Mouse (Mus musculus) cerebellum, adult 2 months (tissue): ENCODE data around the gene Pigr. TPM values are rescaled to one million over a fixed set of nuclear protein-coding genes. Genes with fewer than 3 reads are reported as not detected.

ENCODE experiments used
- DNase-seq, 2 experiments: peaks; one replicate each; pipeline ENCODE4 v3.0.0; 2021
- H3K27ac ChIP-seq: fragments of 200-500 bp; 2 replicates; pipeline ENCODE4 v1.5.1; 2012; ENCODE audit warnings: low read length, control low read depth, inconsistent platforms; ENCODE audit not compliant: insufficient read depth
- H3K27me3 ChIP-seq: fragments of 200-500 bp; 2 replicates; pipeline ENCODE4 v1.6.1; 2012; ENCODE audit warnings: inconsistent platforms, mild to moderate bottlenecking, low read length, moderate library complexity; ENCODE audit not compliant: control insufficient read depth, insufficient read depth
- H3K4me1 ChIP-seq: fragments of 200-500 bp; 2 replicates; pipeline ENCODE4 v1.6.1; 2011; ENCODE audit warnings: low read length; ENCODE audit not compliant: control insufficient read depth, insufficient read depth
- H3K4me3 ChIP-seq: fragments of 200-500 bp; replicated peaks from 2 replicates; pipeline ENCODE3; 2011; ENCODE audit warnings: mild to moderate bottlenecking, low read depth, low read length, control low read depth; ENCODE audit not compliant: insufficient read depth
- CTCF ChIP-seq: fragments of 200-500 bp; IDR thresholded peaks from 2 replicates; pipeline ENCODE4 v1.5.1; 2011; ENCODE audit warnings: low read depth, mild to moderate bottlenecking, control low read depth, low read length, moderate library complexity, borderline replicate concordance; ENCODE audit not compliant: insufficient read depth
- POLR2A ChIP-seq: fragments of 200-500 bp; IDR thresholded peaks from 2 replicates; pipeline ENCODE4 v1.6.1; 2011; ENCODE audit warnings: low read length, control low read depth, borderline replicate concordance; ENCODE audit not compliant: insufficient read depth
- WGBS: fragments of 180-500 bp; shearing (Covaris S2); methylation state at CpG from one replicate; pipeline ENCODE4 v1.1.7; 2018; 5-methylcytosine and 5-hydroxymethylcytosine counted together
- polyA plus RNA-seq: library from polyadenylated mRNA; depleted of rRNA; stranded (reverse); fragments of >200 nt; gene quantifications from 2 replicates; pipeline ENCODE4 v1.2.3, GENCODE M21; 2012

Gene Pigr
- polyA plus RNA-seq, 1 experiment: 0.05 TPM

DNA sequence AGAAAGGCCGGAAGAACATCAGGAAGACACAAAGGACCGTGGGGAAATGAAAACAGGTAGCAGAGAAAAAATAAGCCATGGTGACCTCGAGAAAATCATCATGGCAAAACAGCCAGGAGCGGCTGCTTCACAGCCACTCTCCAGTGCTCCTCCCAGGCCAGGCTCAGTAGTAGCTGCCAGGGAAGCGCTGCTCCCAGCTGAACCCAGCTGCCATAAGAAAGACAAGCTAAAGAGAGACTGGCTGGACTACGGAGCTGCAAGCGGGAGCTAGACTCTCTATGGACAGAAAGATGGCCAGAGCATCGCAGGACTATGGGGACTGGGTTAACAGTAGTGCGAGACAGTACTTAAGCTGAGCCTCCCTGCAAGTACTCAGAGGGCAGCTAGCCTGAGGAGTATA lies 28.3 kb downstream of the Pigr start:
- Histone ChIP-seq H3K27me3 (no peaks in the 10 kb centered on the region), H3K4me3 (no peak overlapping the region), H3K4me1 (no peaks in the 10 kb centered on the region), H3K27ac (no peak overlapping the region)
- 69% methylated on average over 9 of the region's 9 CpGs for WGBS
- TF ChIP-seq POLR2A (no peak), CTCF (no peak)
- no peak for DNase-seq

DNA sequence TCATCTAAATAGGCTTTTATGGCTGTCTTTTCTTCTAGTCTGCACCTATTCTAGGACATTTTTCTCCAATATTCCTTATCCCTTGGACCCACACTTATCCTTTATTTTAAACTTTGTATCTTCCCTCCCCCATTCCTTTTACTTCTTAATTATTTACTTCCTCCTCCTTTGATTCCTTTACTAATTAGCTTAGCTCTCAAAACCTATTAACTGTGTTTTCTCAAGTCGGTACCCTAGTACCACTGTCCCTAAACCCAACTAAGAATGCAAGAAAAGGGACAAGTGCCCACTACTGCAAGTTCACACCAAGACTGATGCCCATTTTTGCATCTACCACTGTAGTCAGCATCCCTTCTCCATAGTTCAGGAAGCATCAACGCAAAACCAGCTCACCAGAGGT lies 29.2 kb downstream of the Pigr start:
- WGBS: 88% methylated on average over 2 of the region's 2 CpGs
- Histone ChIP-seq H3K4me3 (no peak overlapping the region), H3K27ac (no peak overlapping the region), H3K27me3 (no peaks in the 10 kb centered on the region), H3K4me1 (no peaks in the 10 kb centered on the region)
- DNase-seq: no peak
- TF ChIP-seq POLR2A: no peak
- no peak for TF ChIP-seq CTCF

DNA sequence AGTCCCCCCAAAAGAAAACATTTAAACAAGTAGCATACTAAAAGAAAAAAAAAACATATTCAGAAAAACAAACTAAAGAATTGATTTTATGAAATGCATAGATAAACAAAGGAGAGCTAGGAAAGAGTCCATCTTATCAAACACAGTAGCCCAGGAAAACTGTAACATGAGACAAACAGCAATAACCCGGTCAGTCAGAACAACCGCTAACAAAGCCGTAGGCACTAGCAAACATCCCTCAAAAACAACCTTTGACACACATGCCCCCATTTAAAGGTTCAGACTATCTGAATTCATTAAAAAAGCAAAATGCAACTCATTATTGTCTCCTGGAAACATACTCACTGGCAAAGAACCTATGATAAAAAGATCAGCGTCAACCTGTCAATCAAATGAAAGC lies 31.0 kb downstream of the Pigr start:
- H3K4me3 ChIP-seq: no peak overlapping the region
- H3K27ac ChIP-seq: no peak overlapping the region
- H3K4me1 ChIP-seq: no peaks in the 10 kb centered on the region
- no peak for TF ChIP-seq CTCF
- no peak for TF ChIP-seq POLR2A
- H3K27me3 ChIP-seq: no peaks in the 10 kb centered on the region
- DNase-seq: no peak
- WGBS: 85% methylated on average over 4 of the region's 4 CpGs

DNA sequence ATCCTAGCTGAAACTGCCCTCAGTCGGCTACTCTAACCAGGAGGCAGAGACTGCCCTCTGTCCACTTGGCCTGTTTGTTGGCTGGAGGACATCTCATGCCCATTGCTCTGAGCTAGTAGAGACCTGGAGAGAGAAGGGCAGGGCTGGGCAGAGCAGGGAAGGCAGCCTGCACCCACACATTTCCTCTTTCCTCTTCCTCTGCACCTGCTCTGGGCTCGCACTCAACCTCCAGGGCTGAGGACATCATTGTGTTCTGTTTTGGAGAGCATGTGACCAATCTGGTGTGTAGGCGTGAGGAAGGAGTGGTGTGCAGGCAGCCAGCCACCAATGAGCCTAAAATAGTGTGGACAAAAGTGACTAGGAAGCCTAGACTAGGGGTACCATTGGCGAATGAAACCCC lies 37.8 kb downstream of the Pigr start:
- Histone ChIP-seq H3K27ac (no peak overlapping the region), H3K4me1 (peaks cover 4% of the 10 kb centered on the region; the same call in 1 of the 2 replicates), H3K27me3 (no peaks in the 10 kb centered on the region), H3K4me3 (no peak overlapping the region)
- TF ChIP-seq CTCF (no peak), POLR2A (no peak)
- DNase-seq: peak; percentile 32 to 65
- 28% methylated on average over 4 of the region's 4 CpGs for WGBS

DNA sequence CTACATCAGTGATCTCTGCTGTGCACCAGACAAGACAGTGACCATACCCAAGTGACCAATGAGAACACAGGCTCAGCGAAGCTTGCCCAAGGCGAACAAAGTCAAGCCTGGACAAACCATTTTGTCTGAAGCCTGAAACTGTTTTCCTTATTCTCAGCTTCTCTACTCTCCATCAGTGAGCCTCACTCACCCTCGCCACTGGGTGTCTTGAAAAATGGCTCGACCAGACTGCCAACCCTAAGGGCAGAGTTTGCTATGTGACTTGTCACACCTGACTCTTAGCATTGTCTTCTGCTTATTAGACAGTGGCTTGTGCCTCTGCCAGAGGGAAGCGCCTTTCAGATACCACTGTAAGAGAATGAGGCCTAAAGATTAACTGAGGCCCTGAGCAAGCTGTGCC lies 38.3 kb downstream of the Pigr start:
- H3K27me3 ChIP-seq: no peaks in the 10 kb centered on the region
- DNase-seq: no peak
- peaks cover 4% of the 10 kb centered on the region; the same call in 1 of the 2 replicates for H3K4me1 ChIP-seq
- WGBS: 95% methylated on average over 5 of the region's 5 CpGs
- H3K4me3 ChIP-seq: no peak overlapping the region
- H3K27ac ChIP-seq: no peak overlapping the region
- TF ChIP-seq CTCF (no peak), POLR2A (no peak)

DNA sequence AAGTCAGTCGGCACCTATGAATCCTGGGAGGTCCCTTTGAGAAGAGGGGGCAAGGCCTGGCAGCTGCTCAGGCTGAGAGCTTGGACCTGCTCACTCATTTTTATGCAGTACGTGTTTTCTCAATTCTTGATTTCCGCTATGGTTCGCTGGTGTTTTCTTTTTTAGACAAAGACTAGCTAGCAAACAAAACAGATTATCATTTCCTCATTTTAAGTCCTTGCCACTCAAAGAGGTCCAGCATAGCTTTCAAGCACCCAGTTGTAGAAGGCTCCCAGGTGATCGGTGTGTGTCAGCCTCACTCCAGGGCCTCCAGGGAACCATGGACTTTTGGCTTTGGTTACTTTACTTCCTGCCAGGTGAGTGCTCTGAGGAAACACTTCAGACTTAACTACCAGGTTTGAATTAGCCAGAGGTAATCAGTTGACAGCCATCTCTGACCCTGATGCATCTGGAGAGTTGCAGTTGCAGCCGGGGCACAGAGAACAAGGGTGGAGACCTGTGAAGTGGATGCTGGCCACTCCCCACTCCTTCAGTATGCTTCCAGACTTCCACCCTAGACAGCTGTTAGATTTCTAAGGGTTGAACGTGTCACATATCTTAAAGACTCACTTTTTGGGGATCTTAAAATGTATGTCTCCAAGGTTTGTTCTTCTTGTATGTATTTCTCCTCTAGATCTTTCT lies 39.2 kb downstream of the Pigr start, which contains the start of gene Fcmr:
Fcmr (plus strand) TSS at position 129 of the 681 bp plus-strand sequence.
- Histone ChIP-seq H3K27me3 (no peaks in the 10 kb centered on the region), H3K4me3 (no peak within 1 kb of the TSS), H3K27ac (no peak within 1 kb of the TSS), H3K4me1 (peaks cover 4% of the 10 kb centered on the region; the same call in 1 of the 2 replicates)
- no peak for DNase-seq
- TF ChIP-seq CTCF (no peak), POLR2A (no peak)
- WGBS: 91% methylated on average over 7 of the region's 7 CpGs

DNA sequence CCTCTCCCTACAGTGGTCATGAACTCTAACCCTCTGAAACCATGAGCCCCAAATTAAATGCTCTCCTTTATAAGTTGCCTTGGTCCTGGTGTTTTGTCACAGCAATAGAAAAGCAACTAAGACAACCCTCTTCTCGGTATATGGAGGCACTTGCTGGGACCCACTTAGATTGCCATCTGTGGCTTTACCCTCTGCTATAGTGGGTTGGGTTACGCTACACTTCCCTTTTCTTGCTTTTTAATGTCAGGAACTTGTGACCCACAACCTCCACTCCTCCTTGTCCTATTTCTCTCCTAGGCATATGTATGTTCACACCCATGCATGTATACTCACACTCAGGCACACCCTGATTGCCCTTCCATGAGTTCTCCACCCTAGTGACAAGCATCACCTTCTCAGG lies 46.4 kb downstream of the Pigr start:
- DNase-seq: no peak
- Histone ChIP-seq H3K27ac (no peak overlapping the region), H3K4me1 (no peaks in the 10 kb centered on the region; the same call in 1 of the 2 replicates), H3K4me3 (no peak overlapping the region), H3K27me3 (no peaks in the 10 kb centered on the region)
- 99% methylated on average over 2 of the region's 2 CpGs for WGBS
- TF ChIP-seq POLR2A (no peak), CTCF (no peak)

DNA sequence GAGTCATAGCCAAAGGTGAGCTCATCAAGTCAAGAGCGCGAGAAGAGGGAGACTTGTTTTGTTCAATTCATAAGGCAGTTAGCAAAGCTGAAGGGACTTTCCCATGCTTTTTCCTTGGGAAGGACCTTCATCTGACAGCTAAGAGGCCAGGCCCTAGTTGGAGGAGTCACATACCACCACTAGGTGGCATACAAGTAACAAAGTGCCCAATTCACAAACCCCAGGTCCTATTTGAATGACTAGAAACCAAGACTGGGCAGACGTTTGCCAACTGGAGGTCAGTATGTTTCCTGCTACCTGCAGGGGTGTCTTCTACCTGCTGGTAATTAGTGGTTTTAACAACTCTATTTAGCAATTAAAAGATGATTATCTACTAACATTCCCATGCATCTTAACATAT lies 48.7 kb downstream of the Pigr start:
- Histone ChIP-seq H3K27ac (no peak overlapping the region), H3K27me3 (no peaks in the 10 kb centered on the region; the same call in 1 of the 2 replicates), H3K4me1 (no peaks in the 10 kb centered on the region; the same call in none of the 2 replicates), H3K4me3 (no peak overlapping the region)
- DNase-seq: peak; percentile 45 to 66
- TF ChIP-seq CTCF (peak; percentile 78), POLR2A (no peak)
- 25% methylated on average over 3 of the region's 3 CpGs for WGBS

DNA sequence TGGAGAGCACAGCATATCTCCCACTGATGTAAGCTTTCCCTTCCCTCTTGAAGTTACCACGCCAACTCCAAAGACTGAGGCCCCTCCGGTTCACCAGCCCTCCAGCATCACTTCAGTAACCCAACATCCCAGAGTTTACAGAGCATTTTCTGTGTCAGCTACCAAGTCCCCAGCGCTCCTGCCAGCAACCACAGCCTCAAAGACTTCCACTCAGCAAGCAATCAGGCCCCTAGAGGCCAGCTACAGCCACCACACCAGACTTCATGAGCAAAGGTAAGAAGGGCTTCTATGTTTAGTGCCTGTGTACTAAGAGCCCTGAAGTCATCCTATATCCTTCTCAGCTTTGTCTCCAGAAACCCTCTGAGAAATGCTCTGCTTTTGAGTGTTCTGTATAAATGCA lies 49.4 kb downstream of the Pigr start:
- H3K4me1 ChIP-seq: no peaks in the 10 kb centered on the region; the same call in none of the 2 replicates
- H3K27ac ChIP-seq: no peak overlapping the region
- 75% methylated on average over 3 of the region's 3 CpGs for WGBS
- no peak overlapping the region for H3K4me3 ChIP-seq
- no peak for TF ChIP-seq CTCF
- no peak for TF ChIP-seq POLR2A
- no peaks in the 10 kb centered on the region; the same call in 1 of the 2 replicates for H3K27me3 ChIP-seq
- DNase-seq: no peak
